Mouse (Mus musculus) liver, adult 2 months (tissue): ENCODE data around the gene Slc25a48.
A peak's percentile ranks its signal among the peaks of the same experiment; 100 is the strongest.

ENCODE experiments used
- CTCF ChIP-seq: fragments of 200-500 bp; IDR thresholded peaks from 2 replicates; pipeline ENCODE4 v1.5.1; 2011; ENCODE audit warnings: low read depth, low read length, control low read depth
- POLR2A ChIP-seq: fragments of 200-500 bp; IDR thresholded peaks from 2 replicates; pipeline ENCODE4 v1.6.1; 2011; ENCODE audit warnings: low read length, control low read depth; ENCODE audit not compliant: insufficient read depth; ENCODE audit errors: extremely low read depth

- TF ChIP-seq CTCF (peak; percentile 69), POLR2A (no peak)
Observed at GRCm38 (mm10) chr13:56475363-56475762, 37.2 kb downstream of the Slc25a48 start.
